Mouse (Mus musculus) spleen, postnatal 10 days (tissue): ENCODE results near the gene Tnk1.

Source experiments
- DNase-seq, 2 experiments: peaks; one replicate each; pipeline ENCODE4 v3.0.0; 2021 to 2022; ENCODE audit warnings: low spot score in 2 of 2

Gene Tnk1

GRCm38 (mm10) chr11:69838714-69839104 lies 19.8 kb downstream of the Tnk1 start:
- peak in 1 of 2 experiments; percentile 42 for DNase-seq

DNA sequence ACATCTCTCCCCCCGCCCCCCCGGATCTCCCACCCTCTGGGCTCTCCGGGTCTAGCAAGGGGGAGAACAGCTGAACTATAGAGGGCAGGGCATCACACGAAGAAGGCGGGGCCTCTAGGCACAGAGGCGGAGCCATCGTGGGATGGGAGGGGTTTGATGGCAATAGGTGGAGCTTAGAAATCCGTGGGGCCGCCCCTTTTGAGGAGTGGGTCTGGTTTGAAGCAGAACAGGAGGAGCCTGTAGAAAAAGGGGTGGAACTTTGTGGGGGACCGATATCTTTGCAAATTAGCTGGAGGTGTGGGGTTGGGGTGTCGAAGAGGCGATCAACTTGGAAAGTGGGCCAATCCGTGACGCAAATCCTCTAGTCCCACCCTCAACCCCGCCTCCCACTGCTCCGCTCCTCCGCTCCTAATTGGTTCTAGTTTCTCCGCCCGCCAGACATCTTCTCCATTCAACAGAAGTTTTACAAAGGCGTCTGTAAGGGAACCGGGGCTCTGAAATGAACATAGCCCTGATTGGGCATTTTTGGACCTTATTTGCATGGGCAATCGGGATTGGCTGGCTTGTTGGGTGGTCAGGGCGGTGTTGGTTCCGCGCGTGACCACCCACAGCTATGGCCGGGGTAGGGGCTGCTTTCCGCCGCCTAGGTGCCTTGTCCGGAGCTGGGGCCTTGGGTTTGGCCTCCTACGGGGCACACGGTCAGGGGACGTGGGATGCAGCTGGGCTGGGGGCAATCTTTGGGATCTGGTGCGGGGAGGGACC lies 20.4 kb downstream of the Tnk1 start, which contains the start of gene Tmem256:
TSS of gene Tmem256 (plus strand) at position 563 of the 762 bp plus-strand sequence.
- peak; percentile 93 to 95 for DNase-seq

- DNase-seq, result no peak
These were observed 21.0 kb downstream of the Tnk1 start, which contains the start of gene Nlgn2 for GRCm38 (mm10) chr11:69837604-69837951. Gene Nlgn2, minus strand, starts transcription at chr11:69837784.

DNA sequence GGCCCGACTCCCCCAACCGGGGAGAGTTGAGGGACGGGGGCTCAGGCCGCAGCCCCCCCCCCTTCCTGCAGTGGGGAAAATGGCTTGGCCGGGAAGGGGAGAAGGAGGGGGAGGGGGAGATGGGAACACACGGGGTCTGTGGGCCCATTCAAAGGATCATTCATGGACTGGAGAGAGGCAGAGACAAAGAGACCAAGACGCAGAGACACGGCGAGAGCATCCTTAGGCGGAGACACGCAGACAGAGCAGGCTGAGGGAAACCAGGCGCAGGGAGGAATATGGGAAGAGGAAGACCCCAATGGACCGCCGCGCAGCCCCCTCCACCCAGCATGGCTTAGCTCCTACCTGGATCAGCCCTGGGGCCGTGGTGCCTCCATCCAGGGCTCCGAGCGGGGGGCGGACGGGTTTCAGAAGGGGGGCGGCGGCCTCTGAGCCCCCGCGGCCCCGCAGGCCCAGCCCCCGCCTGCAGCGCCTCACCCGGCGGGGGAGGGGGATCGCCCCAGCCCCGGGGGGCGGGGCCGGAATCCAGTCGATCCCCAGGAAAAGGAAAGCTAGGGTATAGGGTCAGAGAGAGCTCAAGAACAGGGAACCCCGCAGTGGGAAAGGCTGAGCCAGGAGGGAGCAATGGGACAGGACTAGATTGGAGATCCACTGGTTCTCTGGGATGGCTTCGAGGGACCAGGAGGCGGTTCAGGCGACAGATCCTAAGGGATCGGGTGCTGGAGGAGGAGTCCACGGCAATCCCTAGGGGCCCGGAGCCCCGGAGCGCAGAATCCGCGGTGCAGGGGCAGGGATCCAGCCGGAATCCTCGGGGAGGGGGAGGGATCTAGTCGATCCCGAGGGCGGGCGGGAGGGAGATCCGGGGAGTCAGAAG lies 21.6 kb downstream of the Tnk1 start:
- DNase-seq, result peak in 1 of 2 experiments; percentile 42

- DNase-seq, result no peak
These were observed 22.6 kb downstream of the Tnk1 start for GRCm38 (mm10) chr11:69835966-69836335.

- DNase-seq, result no peak
These were observed 23.1 kb downstream of the Tnk1 start for GRCm38 (mm10) chr11:69835326-69835965.

DNA sequence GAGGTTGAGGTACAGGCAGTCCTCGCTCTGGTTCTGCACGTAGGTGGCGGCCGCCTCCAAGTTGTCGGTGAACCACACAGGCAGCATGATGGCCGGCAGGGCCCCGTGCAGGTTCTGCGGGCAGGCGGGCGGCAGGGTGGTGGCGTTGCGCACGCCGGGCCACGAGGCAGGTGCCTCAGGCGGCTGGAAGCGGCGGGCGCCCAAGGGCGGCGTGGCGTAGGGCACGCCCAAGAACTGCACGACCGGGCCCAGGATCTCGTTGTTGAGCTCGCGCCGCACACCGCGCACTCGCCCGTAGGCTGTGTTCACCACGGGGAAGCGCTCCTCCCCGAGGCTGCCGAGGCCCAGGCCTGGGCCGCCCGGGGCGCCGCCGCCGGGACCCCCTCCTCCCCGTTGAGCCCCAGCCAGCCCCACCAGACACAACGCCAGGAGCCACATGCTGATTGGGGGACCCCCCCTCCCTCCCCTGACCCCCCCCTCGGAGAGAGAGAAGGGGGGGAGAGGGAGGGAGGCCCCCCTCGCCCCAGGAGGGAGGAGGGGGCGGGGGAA lies 24.5 kb downstream of the Tnk1 start:
- DNase-seq, result peak; percentile 66 to 74

- peak in 1 of 2 experiments; percentile 29 for DNase-seq
These were observed 25.0 kb downstream of the Tnk1 start for GRCm38 (mm10) chr11:69833554-69833953.

DNA sequence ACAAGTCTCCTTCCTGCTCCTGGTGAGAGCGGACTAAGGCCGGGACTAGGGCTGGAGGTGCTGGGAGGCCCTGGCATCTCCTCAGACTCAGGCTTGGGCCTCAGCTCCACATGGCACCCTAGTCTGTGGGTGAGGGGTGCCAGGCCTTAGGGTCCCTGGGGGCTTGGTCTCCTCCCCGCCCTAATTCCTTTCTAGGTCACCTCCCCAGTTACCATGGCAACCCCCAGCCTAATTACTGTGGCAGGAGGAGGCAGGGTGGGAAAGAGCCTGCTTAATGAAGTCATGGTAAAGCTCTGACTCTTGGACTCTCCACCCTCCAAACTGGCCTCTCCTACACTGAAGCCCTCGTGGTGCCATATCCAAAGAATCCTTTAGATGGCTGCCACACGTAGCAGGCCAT lies 29.7 kb downstream of the Tnk1 start:
- DNase-seq, result peak in 1 of 2 experiments; percentile 10

DNA sequence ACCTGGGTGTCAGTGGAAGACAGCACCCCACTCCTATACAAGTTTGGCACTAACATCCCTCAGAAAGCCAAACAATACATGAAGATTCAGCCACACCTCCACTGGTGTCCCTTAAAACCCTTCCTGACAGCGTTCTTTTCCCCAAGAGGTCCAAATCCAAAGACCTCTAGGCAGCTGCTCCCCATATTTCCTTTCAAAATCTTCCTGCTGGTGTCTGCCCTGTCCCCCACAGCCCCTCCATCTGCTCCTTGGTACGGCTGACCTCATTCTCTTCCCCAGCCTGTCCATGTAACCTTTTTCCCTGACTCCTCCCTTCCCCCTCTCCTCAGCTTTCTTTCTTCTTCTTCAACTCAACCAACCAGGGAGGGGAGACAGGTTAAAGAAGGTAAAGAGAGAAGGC lies 35.1 kb downstream of the Tnk1 start:
- no peak for DNase-seq

GRCm38 (mm10) chr11:69822080-69822479 lies 36.5 kb downstream of the Tnk1 start, which contains the start of gene Spem1:
Gene Spem1, minus strand, starts transcription at chr11:69822180.
- DNase-seq, result no peak

- DNase-seq, result no peak
These were observed 39.7 kb downstream of the Tnk1 start for GRCm38 (mm10) chr11:69818871-69819270.

- no peak for DNase-seq
These were observed 40.2 kb downstream of the Tnk1 start, which contains the start of gene Spem2 for GRCm38 (mm10) chr11:69818365-69818764. Gene Spem2, minus strand, starts transcription at chr11:69818465.

GRCm38 (mm10) chr11:69816520-69816919 lies 42.0 kb downstream of the Tnk1 start:
- no peak for DNase-seq

DNA sequence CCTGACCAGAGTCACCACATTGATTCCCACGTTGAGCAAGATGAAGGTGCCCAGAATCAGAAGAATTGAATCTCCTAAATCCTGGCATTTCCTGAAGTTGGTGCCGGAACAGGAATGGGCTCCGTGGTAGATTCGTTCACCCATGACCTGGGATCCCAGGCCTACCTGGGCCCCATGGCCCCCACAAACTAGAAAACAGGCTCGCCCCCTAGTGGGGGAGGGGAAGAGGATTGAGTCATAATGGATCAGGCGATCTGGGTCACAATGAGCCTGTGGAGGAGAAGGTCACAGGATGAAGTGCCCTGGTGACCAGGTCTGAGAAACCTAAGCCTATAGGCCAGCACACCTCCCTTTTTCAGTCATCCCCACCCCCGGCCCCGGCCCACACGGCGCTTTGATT lies 43.4 kb downstream of the Tnk1 start, which contains the start of gene Gm39566:
TSS of gene Gm39566 (minus strand) at position 144 of the 400 bp plus-strand sequence.
- DNase-seq, result no peak

- no peak for DNase-seq
These were observed 48.2 kb downstream of the Tnk1 start for GRCm38 (mm10) chr11:69810280-69810679.

GRCm38 (mm10) chr11:69807641-69808040 lies 50.9 kb downstream of the Tnk1 start:
- DNase-seq, result no peak

DNA sequence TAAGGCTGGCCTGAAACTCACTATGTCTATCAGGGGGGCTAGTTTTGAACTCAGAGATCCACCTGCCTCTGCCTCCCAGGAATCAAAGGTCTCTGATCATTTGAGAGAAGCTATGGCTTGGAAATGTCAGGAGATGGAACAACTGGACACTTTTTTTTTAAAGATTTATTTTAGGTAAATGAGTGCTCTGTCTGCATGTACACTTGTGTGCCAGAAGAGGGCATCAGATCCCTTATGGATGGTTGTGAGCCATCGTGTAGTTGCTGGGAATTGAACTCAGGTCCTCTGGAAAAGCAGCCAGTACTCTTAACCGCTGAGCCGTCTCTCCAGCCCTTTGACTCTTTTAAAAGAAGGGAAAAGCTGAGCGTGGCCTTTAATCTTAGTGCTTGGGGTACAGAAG lies 52.2 kb downstream of the Tnk1 start:
- DNase-seq, result no peak

DNA sequence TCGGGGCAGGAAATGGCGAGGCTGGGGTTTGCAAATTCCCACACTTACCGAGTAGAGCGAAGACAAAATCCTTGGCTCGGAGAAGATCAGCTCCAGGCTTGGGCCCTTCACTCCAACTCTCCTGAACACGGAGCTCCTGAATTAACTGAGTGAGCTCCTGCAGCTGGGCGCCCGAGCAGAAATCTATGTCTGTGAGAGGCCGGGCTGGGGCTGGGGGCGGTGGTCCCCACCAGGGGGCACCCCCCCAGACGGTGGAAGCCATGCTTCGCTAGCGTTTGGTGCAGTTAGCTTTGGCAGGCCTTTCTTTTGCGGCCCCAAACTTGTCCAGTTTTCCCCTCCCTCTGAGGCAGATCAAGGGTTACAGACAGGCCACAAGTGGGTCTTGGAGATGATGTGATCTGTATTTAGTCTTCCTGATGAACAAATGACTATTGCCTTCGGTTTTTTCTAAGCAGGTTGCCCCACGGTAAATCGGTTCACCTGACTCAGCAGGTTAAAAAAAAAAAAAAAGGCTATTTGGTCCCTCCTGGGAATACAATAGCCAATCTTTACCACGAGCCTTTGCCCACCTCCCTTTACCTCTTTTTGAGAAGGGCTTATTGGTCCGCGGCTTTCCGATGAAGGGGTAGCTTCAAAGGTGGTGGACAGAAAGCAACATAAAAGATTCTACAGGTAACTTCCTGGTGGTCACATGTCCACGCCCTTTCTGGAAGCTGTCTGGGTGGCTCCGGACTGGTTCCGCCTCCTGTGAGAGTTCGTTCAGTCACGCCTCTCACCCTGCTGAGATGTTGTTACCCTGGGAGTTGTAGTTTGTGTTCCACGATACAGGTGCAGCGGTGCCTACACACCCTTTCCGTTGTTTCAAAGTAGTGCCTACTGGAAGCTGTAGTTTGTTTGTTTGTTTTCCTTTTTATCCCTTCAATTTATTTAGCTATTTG lies 53.3 kb downstream of the Tnk1 start, which contains the start of gene Tmem102:
TSS of gene Tmem102 (minus strand) at position 653 of the 938 bp plus-strand sequence.
- no peak for DNase-seq

GRCm38 (mm10) chr11:69804652-69804940 lies 53.9 kb downstream of the Tnk1 start:
- DNase-seq, result no peak
